In the genomic region with DNA sequence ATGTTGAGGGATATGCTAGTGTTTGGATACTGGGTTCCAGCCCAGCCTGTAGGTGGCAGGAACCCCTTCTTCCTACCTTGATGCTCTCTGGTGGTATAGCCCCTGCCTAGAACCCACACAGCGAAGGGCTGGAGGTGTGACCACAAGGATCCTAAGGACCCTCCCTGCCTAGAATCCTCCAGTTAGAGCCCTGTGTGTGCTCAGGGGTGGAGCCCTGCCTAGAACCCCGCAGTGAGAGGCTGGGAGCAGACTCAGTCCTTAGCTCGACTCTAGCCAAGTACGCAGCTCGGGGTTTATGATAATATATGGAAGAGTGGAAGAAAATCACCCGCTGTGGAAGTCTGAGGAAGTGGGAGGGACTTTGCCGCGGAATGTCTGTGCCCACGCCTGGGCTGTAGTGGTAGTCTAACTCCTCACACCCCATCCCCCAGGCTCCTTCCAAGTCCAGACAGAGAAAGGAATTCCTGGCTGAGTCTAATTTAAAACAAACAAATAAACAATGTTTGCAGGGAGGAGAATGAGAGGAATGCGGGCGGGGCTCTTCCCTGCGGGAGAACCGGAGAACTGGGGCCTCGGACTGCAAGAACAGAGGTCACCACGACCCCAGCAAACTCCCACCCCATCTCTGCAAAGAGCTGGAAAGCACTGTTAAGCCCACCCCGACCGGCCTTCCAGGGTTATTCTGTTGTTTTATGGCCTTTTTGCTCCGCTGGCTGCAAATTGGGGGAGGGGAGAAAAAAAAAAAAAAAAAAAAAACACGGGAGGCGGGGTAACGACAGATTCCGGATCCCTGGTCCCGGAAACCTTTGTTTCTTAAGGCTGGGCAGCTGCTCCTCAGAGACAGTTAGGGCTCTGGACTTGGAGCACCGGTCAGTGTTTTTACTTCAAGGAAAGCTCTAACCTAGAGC, we compare ENCODE assay signal across 8 mouse cellular contexts. TPM values are rescaled to one million over a fixed set of nuclear protein-coding genes. Genes with fewer than 3 reads are reported as not detected.
DNase-seq lines count a peak whose midpoint lies in the region; ATAC-seq lines count a peak whose summit lies in the region.

No protein-coding gene starts in this region.

- H3K4me2 ChIP-seq in hindbrain, embryonic 16.5 days (ENCODE audit: low read length) = peak overlapping the region; percentile 63

- peak overlapping the region; percentile 41 for H3K27ac ChIP-seq in hindbrain, embryonic 16.5 days (ENCODE audit: low read depth, low read length)

- peaks cover 9% of the 10 kb centered on the region for H3K4me1 ChIP-seq in hindbrain, embryonic 16.5 days (ENCODE audit: control insufficient read depth, insufficient read depth, low read depth, low read length)
- peaks cover 76% of the 10 kb centered on the region for H3K4me1 ChIP-seq in megakaryocyte, embryonic 14.5 days

- H3K9me3 ChIP-seq in hindbrain, embryonic 16.5 days (ENCODE audit: control insufficient read depth, low read length) = no peaks in the 10 kb centered on the region
- H3K9me3 ChIP-seq in megakaryocyte, embryonic 14.5 days = no peaks in the 10 kb centered on the region

- DNase-seq in CD4-positive, CD25-positive, alpha-beta regulatory T cell, adult 2 months (ENCODE audit: low read depth, low spot score) = peak; percentile 32
- DNase-seq in cerebellum, postnatal 36 days = peak; percentile 61 to 62
- peak; percentile 79 to 81 for DNase-seq in frontal cortex, postnatal 36 days (ENCODE audit: low spot score in 2 of 2)
- DNase-seq in left cerebral cortex, postnatal 10 days (ENCODE audit: extremely low spot score in 1 of 2, low spot score in 2 of 2) = peak; percentile 73 to 92
- DNase-seq in skeletal muscle tissue, adult 2 months (ENCODE audit: low read depth, low spot score) = peak; percentile 49

- ATAC-seq in CD4-positive, CD25-positive, alpha-beta regulatory T cell, adult 4 months = no peak
- ATAC-seq in hindbrain, embryonic 16.5 days = peak; percentile 85

- peak overlapping the region; percentile 35 for H3K4me3 ChIP-seq in hindbrain, embryonic 16.5 days (ENCODE audit: low read length)
- peak overlapping the region; percentile 90 for H3K4me3 ChIP-seq in megakaryocyte, embryonic 14.5 days (replicated peaks)

- no peaks in the 10 kb centered on the region for H3K36me3 ChIP-seq in hindbrain, embryonic 16.5 days (ENCODE audit: control insufficient read depth, insufficient read depth, low read length)
- no peaks in the 10 kb centered on the region for H3K36me3 ChIP-seq in megakaryocyte, embryonic 14.5 days (replicated peaks; ENCODE audit: low read length)

- under 1% methylated on average over 24 of the region's 24 CpGs for WGBS in hindbrain, embryonic 16.5 days

- no peaks in the 10 kb centered on the region for H3K27me3 ChIP-seq in hindbrain, embryonic 16.5 days (replicated peaks; ENCODE audit: control insufficient read depth, insufficient read depth, low read length)
- no peaks in the 10 kb centered on the region for H3K27me3 ChIP-seq in megakaryocyte, embryonic 14.5 days (replicated peaks)

- intact Hi-C loops in left cerebral cortex, postnatal 10 days (cut with DNase I) = no loop called here

- peak overlapping the region; percentile 41 for H3K9ac ChIP-seq in hindbrain, embryonic 16.5 days (ENCODE audit: low read depth, low read length)

RNA-seq across cellular contexts. Expression of gene Ptbp1, which starts 13.3 kb away (rescaled TPM):
- 100 to 1,000 TPM; 103 to 274 TPM for polyA plus RNA-seq in CD4-positive, CD25-positive, alpha-beta regulatory T cell, adult 4 months (2017; shearing (Covaris generic))
- polyA plus RNA-seq in hindbrain, embryonic 16.5 days (2015; fragmentation: Nextera tagmentation; extraction: Ambion mirVana) = 61.2 and 79.2 TPM in 2 replicates
- 10 to 100 TPM; 58.2 to 62.2 TPM for total RNA-seq in left cerebral cortex, postnatal 10 days (2021)
- polyA plus RNA-seq in megakaryocyte, embryonic 14.5 days (2012; ENCODE audit: insufficient read depth, low replicate concordance) = 849 and 1,831 TPM in 2 replicates

RNA-seq across cellular contexts. Expression of gene Misp, which starts 20.1 kb away (rescaled TPM):
- under 1 TPM in 1 of 2 experiments, not detected in 1; 0.27 TPM for polyA plus RNA-seq in CD4-positive, CD25-positive, alpha-beta regulatory T cell, adult 4 months (2017; shearing (Covaris generic))
- 0.46 and 0.59 TPM in 2 replicates for polyA plus RNA-seq in hindbrain, embryonic 16.5 days (2015; fragmentation: Nextera tagmentation; extraction: Ambion mirVana)
- total RNA-seq in left cerebral cortex, postnatal 10 days (2021) = under 1 TPM; 0.30 to 0.51 TPM
- 1.5 and 2.5 TPM in 2 replicates for polyA plus RNA-seq in megakaryocyte, embryonic 14.5 days (2012; ENCODE audit: insufficient read depth, low replicate concordance)

RNA-seq across cellular contexts. Expression of gene Prtn3, which starts 33.4 kb away (rescaled TPM):
- not detected for polyA plus RNA-seq in CD4-positive, CD25-positive, alpha-beta regulatory T cell, adult 4 months (2017; shearing (Covaris generic))
- 10.4 and 11.2 TPM in 2 replicates for polyA plus RNA-seq in hindbrain, embryonic 16.5 days (2015; fragmentation: Nextera tagmentation; extraction: Ambion mirVana)
- total RNA-seq in left cerebral cortex, postnatal 10 days (2021) = 1 to 10 TPM; 4.5 to 5.2 TPM
- polyA plus RNA-seq in megakaryocyte, embryonic 14.5 days (2012; ENCODE audit: insufficient read depth, low replicate concordance) = 96.7 and 434 TPM in 2 replicates

RNA-seq across cellular contexts. Expression of gene Plppr3, which starts 33.5 kb away (rescaled TPM):
- 1 to 10 TPM; 2.1 to 4.5 TPM for polyA plus RNA-seq in CD4-positive, CD25-positive, alpha-beta regulatory T cell, adult 4 months (2017; shearing (Covaris generic))
- 387 and 426 TPM in 2 replicates for polyA plus RNA-seq in hindbrain, embryonic 16.5 days (2015; fragmentation: Nextera tagmentation; extraction: Ambion mirVana)
- total RNA-seq in left cerebral cortex, postnatal 10 days (2021) = 100 to 1,000 TPM; 135 to 142 TPM
- polyA plus RNA-seq in megakaryocyte, embryonic 14.5 days (2012; ENCODE audit: insufficient read depth, low replicate concordance) = 0.80 and 16.9 TPM in 2 replicates

RNA-seq across cellular contexts. Expression of gene Elane, which starts 45.1 kb away (rescaled TPM):
- polyA plus RNA-seq in CD4-positive, CD25-positive, alpha-beta regulatory T cell, adult 4 months (2017; shearing (Covaris generic)) = not detected
- polyA plus RNA-seq in hindbrain, embryonic 16.5 days (2015; fragmentation: Nextera tagmentation; extraction: Ambion mirVana) = 0.26 and 0.32 TPM in 2 replicates
- total RNA-seq in left cerebral cortex, postnatal 10 days (2021) = not detected
- 5.6 and 23.2 TPM in 2 replicates for polyA plus RNA-seq in megakaryocyte, embryonic 14.5 days (2012; ENCODE audit: insufficient read depth, low replicate concordance)

Comparison
In these comparisons a context has a peak if more than half of its experiments do, and no peak if none do; other contexts are left out.
1. DNase-seq: peak in every context shown above with its lines; median percentile 82 in left cerebral cortex, postnatal 10 days; 80 in frontal cortex, postnatal 36 days; 62 in cerebellum, postnatal 36 days; 49 in skeletal muscle tissue, adult 2 months; 32 in CD4-positive, CD25-positive, alpha-beta regulatory T cell, adult 2 months.